Mouse (Mus musculus) liver, embryonic 15.5 days (tissue): Measurements from ENCODE around the gene Tspan5. TPM values are rescaled to one million over a fixed set of nuclear protein-coding genes. Genes with fewer than 3 reads are reported as not detected.

Experiments
- ATAC-seq: fragments of 200-750 bp; cut with Nextera tagmentation; 2 replicates; pipeline ENCODE4 v1.8.0; 2017; ENCODE audit warnings: moderate number of reproducible peaks, mild to moderate bottlenecking, moderate library complexity; ENCODE audit not compliant: insufficient read depth
- H3K27ac ChIP-seq: fragments of 300-500 bp; sonication (generic); replicated peaks from 2 replicates; pipeline ENCODE4 v1.5.1; 2015; ENCODE audit warnings: mild to moderate bottlenecking, inconsistent platforms
- H3K27me3 ChIP-seq: fragments of 300-500 bp; sonication (generic); 2 replicates; pipeline ENCODE4 v1.6.1; 2015; ENCODE audit warnings: mild to moderate bottlenecking, inconsistent platforms
- H3K36me3 ChIP-seq: fragments of 300-500 bp; sonication (generic); replicated peaks from 2 replicates; pipeline ENCODE4 v1.6.1; 2015; ENCODE audit warnings: moderate library complexity, mild to moderate bottlenecking, inconsistent platforms
- H3K4me1 ChIP-seq: fragments of 300-500 bp; sonication (generic); replicated peaks from 2 replicates; pipeline ENCODE4 v1.6.1; 2015; ENCODE audit warnings: inconsistent platforms
- H3K4me2 ChIP-seq: fragments of 300-500 bp; sonication (generic); 2 replicates; pipeline ENCODE4 v1.6.1; 2015; ENCODE audit warnings: moderate library complexity, mild to moderate bottlenecking, inconsistent platforms
- H3K4me3 ChIP-seq: fragments of 300-500 bp; sonication (generic); replicated peaks from 2 replicates; pipeline ENCODE4 v1.5.1; 2015; ENCODE audit warnings: mild to moderate bottlenecking, inconsistent platforms
- H3K9ac ChIP-seq: fragments of 300-500 bp; sonication (generic); 2 replicates; pipeline ENCODE4 v1.6.1; 2015; ENCODE audit warnings: moderate library complexity, mild to moderate bottlenecking, inconsistent platforms
- H3K9me3 ChIP-seq: fragments of 300-500 bp; sonication (generic); replicated peaks from 2 replicates; pipeline ENCODE4 v1.6.1; 2016; ENCODE audit warnings: inconsistent platforms
- WGBS: fragments of 180-500 bp; shearing (Covaris S2); methylation state at CpG from one replicate; pipeline ENCODE4 v1.1.7; 2015; ENCODE audit warnings: mixed read lengths; ENCODE audit not compliant: insufficient replicate concordance; 5-methylcytosine and 5-hydroxymethylcytosine counted together
- polyA plus RNA-seq: library from polyadenylated mRNA; unstranded; fragments of >200 nt; fragmentation: Nextera tagmentation; extraction: Ambion mirVana; gene quantifications from 2 replicates; pipeline ENCODE4 v1.2.1, GENCODE M21; 2015

Tspan5 gene
- polyA plus RNA-seq, 1 experiment from 2014 or later, result 3.4 TPM

DNA sequence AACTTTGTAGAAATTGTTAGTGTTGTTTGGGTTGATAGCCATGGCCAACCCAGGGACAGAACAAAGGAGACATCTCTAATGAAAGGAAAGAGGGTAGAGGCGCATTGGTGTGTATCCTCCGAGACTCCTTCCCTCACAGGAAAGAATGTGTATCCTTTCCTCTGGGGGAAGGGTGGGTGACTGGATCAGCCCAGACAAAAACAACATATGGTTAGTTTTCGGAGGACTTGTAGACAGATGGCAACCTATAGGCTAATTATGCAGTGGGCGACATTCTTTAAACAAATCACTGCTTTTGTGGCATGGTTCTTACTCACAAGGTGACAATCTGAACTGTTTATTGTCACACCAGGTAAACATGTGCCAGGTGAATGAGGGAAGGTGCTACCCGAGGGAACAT lies 72.5 kb downstream of the Tspan5 start:
- Histone ChIP-seq H3K4me3 (no peak overlapping the region), H3K4me1 (no peaks in the 10 kb centered on the region), H3K9me3 (no peaks in the 10 kb centered on the region), H3K9ac (no peak overlapping the region), H3K27me3 (no peaks in the 10 kb centered on the region), H3K4me2 (no peak overlapping the region), H3K27ac (no peak overlapping the region), H3K36me3 (no peaks in the 10 kb centered on the region)
- WGBS, result 66% methylated on average over 5 of the region's 5 CpGs
- ATAC-seq, result no peak

DNA sequence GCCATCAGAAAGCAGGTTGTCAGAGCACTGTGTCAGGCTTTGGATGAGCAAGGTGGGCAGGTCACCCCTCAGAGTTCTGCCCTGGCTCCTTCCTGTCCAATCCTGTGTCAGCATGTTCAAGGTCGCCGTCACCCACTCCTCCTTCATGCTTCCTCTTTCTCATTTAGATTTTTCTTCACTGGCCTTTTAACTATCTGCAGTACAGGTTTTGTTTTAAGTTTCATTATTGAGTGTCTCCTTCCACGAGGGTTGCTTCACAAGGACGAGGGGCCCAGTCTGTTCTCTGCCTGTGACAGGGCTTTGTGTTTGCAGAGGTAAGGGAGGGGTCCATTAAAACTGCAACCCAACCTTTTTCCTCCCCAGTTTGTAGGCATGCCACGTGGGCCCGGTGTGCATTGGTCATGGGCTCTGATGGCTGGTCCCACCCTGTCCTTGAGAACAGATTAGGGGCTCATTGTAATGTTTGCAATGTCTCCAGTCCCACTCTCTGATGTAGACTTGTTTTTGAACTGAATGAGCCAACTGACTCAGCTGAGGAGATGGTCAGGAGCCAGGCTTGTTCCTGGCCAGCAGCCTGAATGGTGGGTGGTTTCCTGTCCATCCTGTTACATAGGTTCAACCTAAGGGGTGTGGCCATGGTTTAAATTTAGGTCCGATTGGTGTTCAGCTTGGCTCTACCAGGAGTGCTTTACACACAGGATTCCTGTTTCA lies 73.3 kb downstream of the Tspan5 start:
- no peak for ATAC-seq
- no peak overlapping the region for H3K4me2 ChIP-seq
- H3K4me3 ChIP-seq, result no peak overlapping the region
- no peaks in the 10 kb centered on the region for H3K36me3 ChIP-seq
- H3K27ac ChIP-seq, result no peak overlapping the region
- H3K9me3 ChIP-seq, result no peaks in the 10 kb centered on the region
- no peaks in the 10 kb centered on the region for H3K4me1 ChIP-seq
- WGBS, result 46% methylated on average over 7 of the region's 7 CpGs
- no peaks in the 10 kb centered on the region for H3K27me3 ChIP-seq
- no peak overlapping the region for H3K9ac ChIP-seq

DNA sequence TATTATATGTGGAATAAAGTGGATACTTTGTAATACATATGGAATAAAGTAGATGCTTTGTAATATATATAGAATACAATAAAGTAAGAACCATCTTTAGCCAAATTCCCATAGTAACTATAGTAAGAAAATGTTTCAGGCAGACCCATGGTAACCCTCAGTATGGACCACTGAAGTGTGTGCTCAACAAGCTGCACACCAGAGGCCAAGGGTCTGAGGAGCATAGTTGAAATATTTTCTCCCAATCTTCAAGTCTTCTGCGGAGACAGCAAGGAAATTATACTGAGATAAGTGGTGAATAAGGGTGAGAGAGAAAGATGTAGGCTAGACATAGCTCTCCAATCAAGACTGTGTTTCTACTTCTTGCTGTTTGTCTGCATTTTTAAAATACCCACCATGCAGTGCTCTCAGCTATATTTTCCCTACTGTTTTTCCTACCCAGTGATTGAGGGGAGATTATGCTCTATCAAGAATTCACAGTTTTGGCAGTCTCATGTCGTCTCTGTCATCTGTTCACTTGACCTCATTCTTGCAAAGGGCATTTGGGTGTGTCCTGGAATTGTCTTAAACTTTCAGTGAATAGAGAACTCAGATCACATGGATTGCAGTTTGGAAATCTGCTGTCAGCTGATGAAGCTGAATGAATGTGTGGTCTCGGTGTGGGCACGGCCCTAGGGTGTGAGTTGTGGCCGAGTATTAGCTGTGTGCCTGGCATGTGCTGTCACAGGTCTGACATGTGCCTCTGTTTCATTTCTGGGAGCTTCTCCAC lies 75.1 kb downstream of the Tspan5 start:
- H3K4me1 ChIP-seq, result no peaks in the 10 kb centered on the region
- no peaks in the 10 kb centered on the region for H3K36me3 ChIP-seq
- no peak overlapping the region for H3K9ac ChIP-seq
- H3K27ac ChIP-seq, result no peak overlapping the region
- no peaks in the 10 kb centered on the region for H3K9me3 ChIP-seq
- H3K4me3 ChIP-seq, result no peak overlapping the region
- no peak overlapping the region for H3K4me2 ChIP-seq
- H3K27me3 ChIP-seq, result no peaks in the 10 kb centered on the region
- 53% methylated on average over 5 of the region's 5 CpGs for WGBS
- ATAC-seq, result no peak

DNA sequence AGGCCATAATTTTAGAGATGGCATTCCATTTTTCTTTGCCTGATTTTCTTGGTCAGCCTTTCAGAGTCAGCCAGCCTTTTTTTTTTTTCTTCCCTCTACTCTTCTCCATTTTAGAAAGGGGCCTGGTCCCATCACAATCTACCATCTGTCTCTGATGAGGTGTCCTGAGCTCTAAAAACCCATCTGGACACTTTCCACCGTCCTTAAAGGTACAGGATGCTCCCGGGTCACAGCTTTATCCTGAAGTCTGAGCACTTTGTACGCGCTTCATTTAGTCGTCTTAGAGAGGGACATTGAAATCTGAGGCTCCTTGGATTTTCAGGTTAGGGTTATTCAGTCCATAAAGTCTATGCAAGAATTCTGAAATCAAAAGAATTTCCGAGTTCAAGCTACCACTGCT lies 77.9 kb downstream of the Tspan5 start:
- Histone ChIP-seq H3K9me3 (no peaks in the 10 kb centered on the region), H3K9ac (no peak overlapping the region), H3K4me1 (no peaks in the 10 kb centered on the region), H3K4me3 (no peak overlapping the region), H3K36me3 (no peaks in the 10 kb centered on the region), H3K4me2 (no peak overlapping the region), H3K27ac (no peak overlapping the region), H3K27me3 (no peaks in the 10 kb centered on the region)
- no peak for ATAC-seq
- 68% methylated on average over 6 of the region's 6 CpGs for WGBS

DNA sequence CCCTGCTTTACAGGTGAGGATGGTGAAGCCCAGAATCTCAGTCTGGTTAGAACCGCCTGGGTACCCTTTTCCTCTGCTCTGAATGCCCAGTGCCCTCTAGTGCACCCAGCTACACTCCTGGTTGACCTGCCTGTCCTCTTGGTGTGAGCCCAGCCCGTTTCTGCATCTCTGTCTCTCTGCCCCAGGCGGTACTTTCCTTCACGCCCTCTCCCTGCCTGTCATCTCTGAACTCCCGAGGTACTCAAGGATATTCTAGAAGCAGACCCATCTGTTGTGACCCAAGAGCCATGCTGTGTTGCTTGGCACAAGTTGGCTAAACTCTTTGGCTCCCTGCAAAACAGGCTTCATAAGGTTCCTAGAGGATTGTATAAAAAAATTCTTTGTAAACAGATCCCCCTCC lies 78.3 kb downstream of the Tspan5 start:
- Histone ChIP-seq H3K27me3 (no peaks in the 10 kb centered on the region), H3K4me1 (no peaks in the 10 kb centered on the region), H3K4me2 (no peak overlapping the region), H3K9ac (no peak overlapping the region), H3K27ac (no peak overlapping the region), H3K4me3 (no peak overlapping the region), H3K36me3 (no peaks in the 10 kb centered on the region), H3K9me3 (no peaks in the 10 kb centered on the region)
- no peak for ATAC-seq
- WGBS, result 75% methylated on average over 5 of the region's 5 CpGs

DNA sequence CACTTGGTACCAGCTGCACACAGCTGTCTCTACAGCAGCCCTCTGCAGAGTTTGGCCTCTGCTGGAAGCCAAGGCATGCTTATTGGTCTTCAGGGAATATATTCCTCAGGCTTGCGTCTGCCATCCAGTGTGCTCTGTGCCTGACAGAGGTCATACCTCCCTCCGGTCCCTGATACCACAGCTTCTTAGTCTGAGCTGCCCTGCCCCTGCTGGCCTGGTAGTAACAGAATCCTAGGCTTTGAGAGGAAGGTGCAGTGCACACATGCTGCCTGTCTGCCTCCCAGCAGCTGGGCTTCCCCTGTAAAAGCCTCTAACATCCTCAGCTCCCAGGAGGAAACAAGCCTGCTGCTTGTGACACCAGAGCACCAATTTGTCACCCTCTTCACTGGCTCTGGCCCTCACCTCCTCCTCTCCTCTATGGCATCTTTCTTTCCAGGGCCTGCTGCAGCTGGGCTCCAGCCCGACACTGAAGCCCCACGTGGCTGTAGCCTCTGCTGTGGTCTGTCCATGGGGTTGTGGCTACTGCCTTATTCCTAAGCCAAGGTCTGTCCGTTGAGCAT lies 80.0 kb downstream of the Tspan5 start:
- 74% methylated on average over 5 of the region's 5 CpGs for WGBS
- no peak for ATAC-seq
- H3K9ac ChIP-seq, result no peak overlapping the region

DNA sequence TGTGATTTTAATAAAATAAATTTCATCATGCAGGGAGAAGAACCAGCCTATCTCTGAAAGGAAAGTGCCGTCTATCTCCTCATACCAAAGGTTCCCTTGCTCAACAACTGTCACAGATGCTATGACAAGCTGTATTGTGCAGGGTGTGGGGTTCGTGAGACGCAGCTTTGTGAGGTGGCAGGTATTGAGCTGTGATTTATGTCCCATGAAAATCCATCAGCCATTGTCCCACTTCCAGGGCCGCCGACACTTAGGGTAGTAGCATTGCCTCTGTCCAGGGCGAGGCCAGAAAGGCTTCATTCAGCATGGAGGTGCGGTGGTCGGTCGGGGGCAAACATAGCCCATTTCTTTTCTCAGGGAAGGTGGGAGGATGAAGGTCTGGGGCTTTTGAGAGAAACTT lies 81.9 kb downstream of the Tspan5 start:
- Histone ChIP-seq H3K27me3 (no peaks in the 10 kb centered on the region), H3K4me3 (no peak overlapping the region), H3K9ac (no peak overlapping the region), H3K4me1 (no peaks in the 10 kb centered on the region), H3K27ac (no peak overlapping the region), H3K9me3 (no peaks in the 10 kb centered on the region), H3K4me2 (no peak overlapping the region), H3K36me3 (no peaks in the 10 kb centered on the region)
- 71% methylated on average over 9 of the region's 9 CpGs for WGBS
- no peak for ATAC-seq

More for the DNA sequence above, 80.0 kb downstream of the Tspan5 start:
- Histone ChIP-seq H3K27me3 (no peaks in the 10 kb centered on the region), H3K4me2 (no peak overlapping the region), H3K36me3 (no peaks in the 10 kb centered on the region), H3K4me3 (no peak overlapping the region), H3K27ac (no peak overlapping the region), H3K9me3 (no peaks in the 10 kb centered on the region), H3K4me1 (no peaks in the 10 kb centered on the region)

DNA sequence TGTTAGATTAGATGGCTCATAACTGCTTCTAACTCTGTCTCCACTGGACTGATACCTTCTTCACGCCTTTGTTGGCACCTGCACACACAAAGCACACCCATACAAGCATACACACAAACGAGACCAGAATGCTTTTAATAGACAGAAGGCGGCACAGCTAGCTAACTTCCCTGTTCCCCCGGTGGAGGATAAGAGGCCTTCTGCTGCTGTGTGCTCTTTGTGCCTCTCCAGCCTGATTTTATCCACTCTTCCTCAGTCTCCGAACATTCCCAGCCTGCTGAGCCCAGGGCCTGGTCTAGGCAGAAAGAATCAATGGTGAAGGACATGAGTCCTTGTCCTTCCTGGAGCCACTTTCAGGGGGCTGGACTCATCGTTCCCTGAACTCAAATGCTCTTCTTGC lies 83.3 kb downstream of the Tspan5 start:
- Histone ChIP-seq H3K27ac (no peak overlapping the region), H3K4me1 (no peaks in the 10 kb centered on the region), H3K4me2 (no peak overlapping the region), H3K9ac (no peak overlapping the region), H3K27me3 (no peaks in the 10 kb centered on the region), H3K4me3 (no peak overlapping the region), H3K9me3 (no peaks in the 10 kb centered on the region), H3K36me3 (no peaks in the 10 kb centered on the region)
- WGBS, result 63% methylated on average over 6 of the region's 6 CpGs
- no peak for ATAC-seq

DNA sequence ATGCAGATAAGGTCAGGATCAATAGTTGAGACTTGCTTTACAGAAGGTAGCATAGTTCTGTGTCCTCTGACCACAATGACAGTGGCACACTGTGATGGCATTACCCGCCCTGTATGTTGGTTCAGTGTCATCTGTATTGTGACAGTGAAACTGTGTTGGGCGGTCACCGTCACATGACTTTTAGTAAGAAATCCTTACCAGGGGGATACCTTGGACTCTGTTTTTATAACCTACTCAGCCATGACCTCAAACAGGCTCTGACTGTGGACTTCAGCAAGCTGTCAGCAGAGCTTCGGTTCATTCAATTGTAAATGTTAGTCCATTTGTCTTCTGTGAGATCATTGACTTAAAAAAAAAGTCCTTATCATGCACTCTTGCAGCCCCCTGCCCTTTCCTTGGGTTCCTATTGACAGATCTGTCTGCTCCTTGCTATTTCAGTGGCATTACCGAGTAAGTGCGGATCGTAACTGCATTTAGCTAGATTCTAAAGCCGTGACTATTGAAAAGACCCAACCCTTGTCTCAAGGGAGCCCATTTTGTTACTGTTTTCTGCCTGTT lies 84.3 kb downstream of the Tspan5 start:
- no peaks in the 10 kb centered on the region for H3K36me3 ChIP-seq
- ATAC-seq, result no peak
- WGBS, result 68% methylated on average over 8 of the region's 8 CpGs
- no peak overlapping the region for H3K27ac ChIP-seq
- H3K9ac ChIP-seq, result no peak overlapping the region
- no peaks in the 10 kb centered on the region for H3K9me3 ChIP-seq
- no peak overlapping the region for H3K4me3 ChIP-seq
- H3K4me2 ChIP-seq, result no peak overlapping the region
- no peaks in the 10 kb centered on the region for H3K4me1 ChIP-seq
- no peaks in the 10 kb centered on the region for H3K27me3 ChIP-seq

DNA sequence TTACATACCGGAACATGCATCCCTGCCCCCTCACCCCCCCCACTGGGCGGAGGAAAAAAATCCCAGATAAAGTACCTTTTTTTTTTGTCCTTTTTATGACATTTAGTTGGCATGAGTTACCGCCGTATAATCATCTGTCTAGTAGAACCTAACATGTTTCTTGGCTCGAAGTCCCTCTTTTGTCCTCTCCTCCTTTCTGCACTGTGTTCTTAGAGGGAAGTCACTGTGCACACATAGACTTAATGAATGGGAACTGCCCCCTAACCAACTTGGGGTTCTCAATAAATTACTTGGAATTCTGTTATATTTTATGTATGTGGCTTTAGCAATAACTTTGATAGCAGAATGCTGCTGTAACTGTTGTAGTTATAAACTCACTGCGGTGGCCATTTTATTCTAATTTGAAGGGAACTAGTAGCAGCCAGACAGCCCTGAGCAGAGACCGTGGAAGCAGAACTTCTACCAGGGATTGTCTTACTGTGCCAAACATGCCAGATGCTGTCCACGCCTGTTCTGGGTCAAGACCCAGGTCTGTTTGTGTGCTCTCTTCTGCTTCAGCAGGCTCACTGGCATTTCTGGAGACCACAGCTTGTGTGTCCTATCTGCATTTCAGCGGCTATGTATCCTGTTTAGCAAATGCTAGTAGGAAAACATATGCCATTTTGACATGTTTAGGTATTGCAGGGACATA lies 91.0 kb downstream of the Tspan5 start:
- H3K36me3 ChIP-seq, result no peaks in the 10 kb centered on the region
- no peak overlapping the region for H3K4me2 ChIP-seq
- no peak overlapping the region for H3K27ac ChIP-seq
- no peaks in the 10 kb centered on the region for H3K4me1 ChIP-seq
- ATAC-seq, result no peak
- H3K4me3 ChIP-seq, result no peak overlapping the region
- no peaks in the 10 kb centered on the region for H3K9me3 ChIP-seq
- H3K9ac ChIP-seq, result no peak overlapping the region
- 67% methylated on average over 9 of the region's 9 CpGs for whole genome bisulfite sequencing
- no peaks in the 10 kb centered on the region for H3K27me3 ChIP-seq

DNA sequence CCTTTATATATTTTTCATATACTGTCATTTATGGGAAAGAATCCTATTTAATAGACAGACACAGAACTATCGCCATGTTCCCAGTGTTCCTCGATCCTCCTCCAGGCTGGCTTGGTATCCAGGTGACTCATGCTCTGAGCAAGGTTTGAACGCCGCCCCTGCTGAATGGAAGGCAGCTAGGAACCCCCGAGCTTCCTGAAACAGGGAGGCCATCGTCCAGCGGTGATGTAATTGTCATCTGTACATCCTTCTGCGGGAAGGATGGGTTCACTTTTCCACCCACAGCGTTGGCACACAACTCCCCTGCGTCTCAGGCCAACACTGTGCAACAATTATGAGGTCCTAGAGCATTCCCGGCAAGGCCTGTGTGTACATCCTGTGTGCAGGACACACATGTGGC lies 92.2 kb downstream of the Tspan5 start:
- no peaks in the 10 kb centered on the region for H3K4me1 ChIP-seq
- H3K27ac ChIP-seq, result no peak overlapping the region
- no peak overlapping the region for H3K9ac ChIP-seq
- H3K36me3 ChIP-seq, result no peaks in the 10 kb centered on the region
- no peak overlapping the region for H3K4me2 ChIP-seq
- H3K27me3 ChIP-seq, result no peaks in the 10 kb centered on the region
- ATAC-seq, result no peak
- no peak overlapping the region for H3K4me3 ChIP-seq
- H3K9me3 ChIP-seq, result no peaks in the 10 kb centered on the region
- 69% methylated on average over 11 of the region's 11 CpGs for WGBS
